Mouse (Mus musculus) liver, postnatal 0 days (tissue): ENCODE data around the gene Ddx49. TPM values are rescaled to one million over a fixed set of nuclear protein-coding genes. Genes with fewer than 3 reads are reported as not detected.

Experiments used
- ATAC-seq: fragments of 200-750 bp; cut with Nextera tagmentation; 2 replicates; pipeline ENCODE4 v1.8.0; 2017; ENCODE audit warnings: mild to moderate bottlenecking, moderate library complexity
- DNase-seq: peaks from one replicate; pipeline ENCODE4 v3.0.0-alpha.2; 2016
- H3K27ac ChIP-seq: fragments of 300-500 bp; sonication (generic); 2 replicates; pipeline ENCODE4 v1.5.1; 2014; ENCODE audit warnings: antibody characterized with exemption, moderate library complexity, mild to moderate bottlenecking, low read depth
- H3K27me3 ChIP-seq: fragments of 300-500 bp; sonication (generic); 2 replicates; pipeline ENCODE4 v1.6.1; 2014; ENCODE audit warnings: low read length, control low read depth, mixed read lengths; ENCODE audit not compliant: insufficient read depth
- H3K36me3 ChIP-seq: fragments of 300-500 bp; sonication (generic); replicated peaks from 2 replicates; pipeline ENCODE4 v1.6.1; 2014; ENCODE audit warnings: mild to moderate bottlenecking, control low read depth, low read length, moderate library complexity, mixed read lengths; ENCODE audit not compliant: insufficient read depth
- H3K4me1 ChIP-seq: fragments of 300-500 bp; sonication (generic); 2 replicates; pipeline ENCODE4 v1.6.1; 2014; ENCODE audit warnings: antibody characterized with exemption, mild to moderate bottlenecking, control low read depth; ENCODE audit not compliant: insufficient read depth
- H3K4me2 ChIP-seq: fragments of 300-500 bp; sonication (generic); 2 replicates; pipeline ENCODE4 v1.6.1; 2014; ENCODE audit warnings: low read depth, mild to moderate bottlenecking, low read length, moderate library complexity, mixed read lengths
- H3K4me3 ChIP-seq: fragments of 300-500 bp; sonication (generic); 2 replicates; pipeline ENCODE4 v1.5.1; 2014; ENCODE audit warnings: low read depth, low read length
- H3K9ac ChIP-seq: fragments of 300-500 bp; sonication (generic); replicated peaks from 2 replicates; pipeline ENCODE4 v1.6.1; 2014; ENCODE audit warnings: mild to moderate bottlenecking, moderate library complexity
- H3K9me3 ChIP-seq: fragments of 300-500 bp; sonication (generic); 2 replicates; pipeline ENCODE4 v1.6.1; 2016; ENCODE audit warnings: mild to moderate bottlenecking, control low read depth, low read length, mixed read lengths
- CTCF ChIP-seq: sonication (generic); IDR thresholded peaks from 2 replicates; pipeline ENCODE4 v1.5.1; 2016; ENCODE audit warnings: antibody characterized with exemption, low read depth
- EP300 ChIP-seq: IDR thresholded peaks from 2 replicates; pipeline ENCODE4 v1.6.1; 2016; ENCODE audit warnings: antibody characterized with exemption, low read depth, mild to moderate bottlenecking
- WGBS: fragments of 180-500 bp; shearing (Covaris S2); extraction: QIAGEN DNeasy Blood & Tissue Kit; methylation state at CpG from one replicate; pipeline ENCODE4 v1.1.7; 2014; ENCODE audit not compliant: insufficient replicate concordance; 5-methylcytosine and 5-hydroxymethylcytosine counted together
- polyA plus RNA-seq: library from polyadenylated mRNA; unstranded; fragments of >200 nt; fragmentation: Nextera tagmentation; extraction: Ambion mirVana; gene quantifications from 2 replicates; pipeline ENCODE4 v1.2.1, GENCODE M21; 2015

Ddx49 gene
- polyA plus RNA-seq, 1 experiment from 2014 or later: 15.2 TPM

GRCm38 (mm10) chr8:70259043-70259442 lies 43.2 kb downstream of the Ddx49 start:
- H3K9ac ChIP-seq: no peak overlapping the region
- H3K27me3 ChIP-seq: no peaks in the 10 kb centered on the region
- no peaks in the 10 kb centered on the region for H3K9me3 ChIP-seq
- ATAC-seq: peak; percentile 84
- H3K4me2 ChIP-seq: no peak overlapping the region
- no peak overlapping the region for H3K4me3 ChIP-seq
- TF ChIP-seq CTCF: no peak
- no peak for TF ChIP-seq EP300
- 65% methylated on average over 2 of the region's 2 CpGs for WGBS
- no peak for DNase-seq
- H3K36me3 ChIP-seq: peaks cover 80% of the 10 kb centered on the region
- H3K4me1 ChIP-seq: peaks cover 7% of the 10 kb centered on the region; the same call in 1 of the 2 replicates
- H3K27ac ChIP-seq: peak overlapping the region; percentile 62; the same call in 1 of the 2 replicates

GRCm38 (mm10) chr8:70258600-70258999 lies 43.7 kb downstream of the Ddx49 start:
- H3K9me3 ChIP-seq: no peaks in the 10 kb centered on the region
- H3K4me1 ChIP-seq: peaks cover 7% of the 10 kb centered on the region; the same call in 1 of the 2 replicates
- no peak overlapping the region for H3K4me2 ChIP-seq
- no peak overlapping the region for H3K4me3 ChIP-seq
- H3K36me3 ChIP-seq: peaks cover 80% of the 10 kb centered on the region
- no peak for DNase-seq
- no peaks in the 10 kb centered on the region for H3K27me3 ChIP-seq
- 66% methylated on average over 5 of the region's 5 CpGs for WGBS
- peak; percentile 70 for ATAC-seq
- H3K27ac ChIP-seq: peak overlapping the region; percentile 62; the same call in 1 of the 2 replicates
- TF ChIP-seq EP300: no peak
- no peak overlapping the region for H3K9ac ChIP-seq

GRCm38 (mm10) chr8:70257456-70257855 lies 44.8 kb downstream of the Ddx49 start:
- Histone ChIP-seq H3K4me1 (peaks cover 7% of the 10 kb centered on the region; the same call in 1 of the 2 replicates), H3K4me2 (no peak overlapping the region), H3K27ac (no peak overlapping the region), H3K27me3 (no peaks in the 10 kb centered on the region), H3K36me3 (peaks cover 80% of the 10 kb centered on the region), H3K4me3 (no peak overlapping the region), H3K9me3 (no peaks in the 10 kb centered on the region), H3K9ac (no peak overlapping the region)
- ATAC-seq: no peak
- DNase-seq: no peak
- WGBS: 91% methylated on average over 3 of the region's 3 CpGs
- no peak for TF ChIP-seq EP300
- TF ChIP-seq CTCF: no peak

GRCm38 (mm10) chr8:70254628-70255027 lies 47.7 kb downstream of the Ddx49 start:
- peak; percentile 37; the same call in 1 of the 2 replicates for TF ChIP-seq CTCF
- no peak for TF ChIP-seq EP300
- Histone ChIP-seq H3K27ac (no peak overlapping the region), H3K4me3 (no peak overlapping the region), H3K9me3 (no peaks in the 10 kb centered on the region), H3K9ac (no peak overlapping the region), H3K4me1 (peaks cover 7% of the 10 kb centered on the region; the same call in 1 of the 2 replicates), H3K36me3 (peaks cover 86% of the 10 kb centered on the region), H3K27me3 (no peaks in the 10 kb centered on the region), H3K4me2 (no peak overlapping the region)
- ATAC-seq: no peak
- DNase-seq: no peak
- 73% methylated on average over 1 of the region's 1 CpGs for WGBS

GRCm38 (mm10) chr8:70247841-70248240 lies 54.4 kb downstream of the Ddx49 start:
- no peaks in the 10 kb centered on the region for H3K9me3 ChIP-seq
- TF ChIP-seq CTCF: no peak
- no peak for TF ChIP-seq EP300
- H3K4me1 ChIP-seq: no peaks in the 10 kb centered on the region
- ATAC-seq: no peak
- WGBS: 93% methylated on average over 3 of the region's 3 CpGs
- no peaks in the 10 kb centered on the region for H3K27me3 ChIP-seq
- H3K36me3 ChIP-seq: peaks cover 71% of the 10 kb centered on the region
- no peak for DNase-seq
- no peak overlapping the region for H3K9ac ChIP-seq
- no peak overlapping the region for H3K27ac ChIP-seq
- H3K4me2 ChIP-seq: no peak overlapping the region
- no peak overlapping the region for H3K4me3 ChIP-seq

- DNase-seq (no peak), ATAC-seq (no peak)
- TF ChIP-seq CTCF (no peak), EP300 (no peak)
- Histone ChIP-seq H3K27me3 (no peaks in the 10 kb centered on the region), H3K36me3 (peaks cover 66% of the 10 kb centered on the region), H3K9ac (no peak overlapping the region), H3K4me2 (no peak overlapping the region), H3K4me1 (no peaks in the 10 kb centered on the region), H3K9me3 (no peaks in the 10 kb centered on the region), H3K4me3 (no peak overlapping the region), H3K27ac (no peak overlapping the region)
- WGBS: 91% methylated on average over 6 of the region's 6 CpGs
These were observed 55.7 kb downstream of the Ddx49 start for GRCm38 (mm10) chr8:70246622-70247021.

Other genes with a start within 250 kb of the Ddx49 start
- 32.5 and 38.7 TPM in 2 replicates for gene Tm6sf2, start 229.6 kb downstream of the Ddx49 start, polyA plus RNA-seq
- gene Hapln4, start 219.0 kb downstream of the Ddx49 start, polyA plus RNA-seq: 0.02 TPM in 1 of 2 replicates, not detected in the other
- gene Ncan, start 181.6 kb downstream of the Ddx49 start, polyA plus RNA-seq: not detected in 2 replicates
- 13.5 and 14.9 TPM in 2 replicates for gene Nr2c2ap, start 171.2 kb downstream of the Ddx49 start, polyA plus RNA-seq
- gene Rfxank, start 163.3 kb downstream of the Ddx49 start, polyA plus RNA-seq: 3.6 TPM in 2 replicates
- 17.6 and 18.8 TPM in 2 replicates for gene Borcs8, start 163.0 kb downstream of the Ddx49 start, polyA plus RNA-seq
- gene Mef2b, start 162.8 kb downstream of the Ddx49 start, polyA plus RNA-seq: 0.11 TPM in 1 of 2 replicates, not detected in the other
- 17.3 and 20.2 TPM in 2 replicates for gene Tmem161a, start 130.1 kb downstream of the Ddx49 start, polyA plus RNA-seq
- 18.5 and 19.2 TPM in 2 replicates for gene Slc25a42, start 90.2 kb downstream of the Ddx49 start, polyA plus RNA-seq
- 7.3 and 8.3 TPM in 2 replicates for gene Sugp2, start 68.3 kb downstream of the Ddx49 start, polyA plus RNA-seq
- gene Armc6, start 68.0 kb downstream of the Ddx49 start, polyA plus RNA-seq: 5.3 and 6.3 TPM in 2 replicates
- gene Homer3, start 19.7 kb downstream of the Ddx49 start, polyA plus RNA-seq: 4.3 and 5.6 TPM in 2 replicates
- gene Cope, start within 50 bp of the Ddx49 start, polyA plus RNA-seq: 162 and 171 TPM in 2 replicates
- 0.12 TPM in 1 of 2 replicates, not detected in the other for gene Cers1, start 13.3 kb upstream of the Ddx49 start, polyA plus RNA-seq
- 0.16 TPM in 1 of 2 replicates, not detected in the other for gene Gdf1, start 27.3 kb upstream of the Ddx49 start, polyA plus RNA-seq
- 6.7 and 7.1 TPM in 2 replicates for gene Upf1, start 50.8 kb upstream of the Ddx49 start, polyA plus RNA-seq
- 3.0 and 4.0 TPM in 2 replicates for gene Comp, start 71.1 kb upstream of the Ddx49 start, polyA plus RNA-seq
- gene Crtc1, start 137.1 kb upstream of the Ddx49 start, polyA plus RNA-seq: 2.6 and 2.7 TPM in 2 replicates
- gene Klhl26, start 174.5 kb upstream of the Ddx49 start, polyA plus RNA-seq: 4.2 and 5.4 TPM in 2 replicates
- not detected in 2 replicates for gene Tmem59l, start 184.9 kb upstream of the Ddx49 start, polyA plus RNA-seq
- 0.07 and 0.38 TPM in 2 replicates for gene Crlf1, start 190.7 kb upstream of the Ddx49 start, polyA plus RNA-seq
- gene Rex1bd, start 204.3 kb upstream of the Ddx49 start, polyA plus RNA-seq: 49.3 and 52.3 TPM in 2 replicates
- gene Uba52, start 208.3 kb upstream of the Ddx49 start, polyA plus RNA-seq: 627 and 684 TPM in 2 replicates
- 141 TPM in 2 replicates for gene Fkbp8, start 225.2 kb upstream of the Ddx49 start, polyA plus RNA-seq
- gene Kxd1, start 225.5 kb upstream of the Ddx49 start, polyA plus RNA-seq: 43.1 and 43.3 TPM in 2 replicates
- 9.5 and 9.7 TPM in 2 replicates for gene Ell, start 237.0 kb upstream of the Ddx49 start, polyA plus RNA-seq